Mouse (Mus musculus): ENCODE data around the gene Psmb9.
"Not testable (repeated sequence)": the region's sequence is repeated elsewhere in the genome, so short reads cannot be mapped to it uniquely, and the experiment has no call there.

Psmb9 gene

GRCm38 (mm10) chr17:34183564-34184219, 3.9 kb downstream of the Psmb9 start:
- no peak for ATAC-seq (ENCODE audit: low TSS enrichment)

DNA sequence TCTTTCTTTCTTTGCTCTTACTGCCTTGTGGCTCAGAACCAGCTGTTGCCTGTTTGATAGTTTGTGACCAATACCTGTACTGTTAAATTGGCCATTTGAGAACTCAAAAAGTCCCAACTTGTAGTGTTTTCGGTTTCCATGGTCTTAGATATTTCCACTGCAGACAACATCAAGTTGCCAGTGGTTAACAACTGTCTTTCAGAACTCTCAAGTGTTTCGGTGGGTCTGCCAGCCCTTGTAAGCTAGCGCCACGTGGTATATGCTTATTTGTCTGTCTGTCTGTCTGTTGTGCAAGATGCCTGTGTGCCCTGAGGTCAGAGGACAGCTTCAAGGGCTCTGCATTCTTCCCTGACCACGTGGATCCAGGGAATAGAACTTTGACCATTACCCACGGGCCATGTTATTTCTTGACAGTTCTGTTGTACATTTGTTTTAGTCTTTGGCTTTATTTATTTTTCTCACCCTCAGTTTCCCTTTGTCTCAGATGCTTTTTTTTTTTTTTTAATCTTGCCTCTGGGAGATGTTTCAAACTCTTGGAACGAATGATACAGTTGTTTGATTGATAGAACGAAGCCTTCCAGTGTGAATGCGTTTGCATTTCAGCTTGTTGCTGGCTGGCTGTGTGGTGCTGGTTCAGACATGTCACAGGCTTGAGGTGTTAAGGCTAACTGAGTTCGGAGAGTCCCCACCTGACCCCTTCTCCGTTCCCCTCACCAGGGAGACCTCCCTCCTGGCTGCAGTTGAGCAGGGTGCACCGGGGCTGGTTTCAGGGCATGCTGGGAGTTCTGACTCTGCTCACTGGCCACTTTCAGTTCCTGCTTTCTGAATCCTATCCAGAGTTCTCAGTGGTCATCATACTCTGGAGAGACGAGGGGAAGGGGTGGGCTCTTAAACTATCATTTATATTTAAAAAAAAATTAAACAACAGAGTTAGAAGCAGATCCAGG, 7.4 kb downstream of the Psmb9 start:
- ATAC-seq (ENCODE audit: low TSS enrichment), result no peak

- no peak for ATAC-seq (ENCODE audit: low TSS enrichment)
These were observed 8.5 kb downstream of the Psmb9 start for GRCm38 (mm10) chr17:34179019-34179418.

DNA sequence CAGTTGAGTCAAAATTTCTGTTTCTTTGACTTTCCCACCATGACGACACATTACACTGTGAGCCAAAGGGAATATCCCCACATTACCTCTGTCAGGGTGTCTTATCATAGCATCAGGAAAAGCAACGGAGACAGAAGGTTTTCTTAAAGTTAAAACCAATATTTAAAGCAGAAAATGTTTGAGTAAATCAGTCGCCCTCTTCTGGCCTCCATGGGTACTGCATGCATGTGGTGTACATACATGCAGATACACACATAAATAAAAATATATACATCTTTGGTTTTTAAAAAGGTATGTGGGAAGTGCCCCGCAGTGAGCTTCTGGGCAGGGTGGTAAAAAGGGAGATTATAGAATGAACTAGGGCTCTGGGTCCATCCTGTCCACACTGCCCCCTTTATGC, 10.4 kb downstream of the Psmb9 start:
- ATAC-seq (ENCODE audit: low TSS enrichment), result no peak

DNA sequence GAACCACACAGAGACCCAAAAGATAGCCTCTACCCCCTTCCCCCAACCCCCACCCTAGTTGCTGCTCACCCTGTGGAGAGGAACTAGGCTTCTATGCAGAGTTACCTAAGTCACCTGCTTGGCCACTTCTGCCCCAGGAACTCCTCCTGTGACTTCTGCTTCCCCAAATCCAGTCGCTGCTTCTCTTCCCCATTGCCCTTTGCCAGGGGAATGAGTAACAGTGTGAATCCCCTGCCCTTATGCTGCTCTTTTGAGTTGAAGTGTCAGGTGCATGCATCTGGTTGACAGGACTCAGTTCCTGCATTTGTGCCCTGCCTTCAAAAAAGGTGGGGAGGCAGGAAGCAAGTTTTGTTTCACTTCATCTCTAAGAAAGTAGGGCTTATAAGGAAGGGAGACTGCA, 13.5 kb downstream of the Psmb9 start:
- no peak for ATAC-seq (ENCODE audit: low TSS enrichment)

GRCm38 (mm10) chr17:34172528-34172927, 15.0 kb downstream of the Psmb9 start:
- ATAC-seq (ENCODE audit: low TSS enrichment), result no peak

DNA sequence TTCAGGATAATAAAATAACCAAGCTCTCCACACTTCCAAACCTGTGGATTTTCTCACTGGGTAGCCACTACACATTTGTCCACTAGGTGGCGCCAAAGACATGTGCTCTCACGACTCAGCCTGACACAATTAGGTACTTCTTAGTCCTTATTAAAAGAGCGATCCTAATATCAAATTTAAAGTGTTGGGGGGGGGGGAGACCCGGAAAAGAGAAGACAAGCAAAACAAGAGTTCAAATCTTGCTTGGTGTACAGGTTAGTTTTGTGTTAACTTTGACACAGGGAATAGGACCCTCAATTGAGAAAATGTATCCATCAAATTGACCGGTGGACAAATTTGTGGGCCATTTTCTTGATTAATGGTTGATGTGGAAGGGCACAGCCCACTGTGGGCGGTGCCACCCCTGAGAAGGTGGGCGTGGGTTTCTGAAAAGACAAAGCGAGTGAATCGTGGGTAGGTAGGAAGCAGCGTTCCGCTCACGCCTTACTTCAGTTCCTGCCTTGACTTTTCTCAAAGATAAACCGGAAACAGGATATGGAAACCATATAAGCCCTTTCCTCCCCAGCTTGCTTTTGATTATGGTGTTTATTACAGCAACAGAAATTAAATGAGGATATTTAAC, 16.6 kb downstream of the Psmb9 start:
- no peak; the same call in 1 of the 2 replicates for ATAC-seq (ENCODE audit: low TSS enrichment)

DNA sequence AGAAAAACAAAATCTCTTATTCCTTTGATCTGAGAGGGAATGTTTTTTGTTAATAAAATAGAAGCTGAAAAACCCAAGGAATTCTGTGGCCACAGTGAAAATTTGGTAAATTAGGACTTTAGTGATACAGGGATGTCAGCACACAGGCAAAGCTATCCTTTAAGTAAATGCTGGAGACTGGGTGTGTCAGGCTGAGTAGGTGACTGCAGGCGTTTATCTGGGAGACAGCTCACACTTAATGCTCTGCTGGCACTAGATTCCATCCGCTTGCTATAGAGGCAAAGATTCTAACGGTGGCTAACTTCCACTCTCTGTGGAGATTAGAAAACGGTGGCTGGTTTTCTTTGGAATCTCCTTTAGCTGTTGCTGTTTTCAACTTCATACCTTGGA, 17.1 kb downstream of the Psmb9 start:
- no peak for ATAC-seq (ENCODE audit: low TSS enrichment)

- ATAC-seq (ENCODE audit: low TSS enrichment), result no peak
These were observed 18.3 kb downstream of the Psmb9 start for GRCm38 (mm10) chr17:34169279-34169678.

GRCm38 (mm10) chr17:34165033-34165730, 22.4 kb downstream of the Psmb9 start:
- no peak for ATAC-seq (ENCODE audit: low TSS enrichment)

- no peak for ATAC-seq (ENCODE audit: low TSS enrichment)
These were observed 23.2 kb downstream of the Psmb9 start for GRCm38 (mm10) chr17:34164202-34164895.

DNA sequence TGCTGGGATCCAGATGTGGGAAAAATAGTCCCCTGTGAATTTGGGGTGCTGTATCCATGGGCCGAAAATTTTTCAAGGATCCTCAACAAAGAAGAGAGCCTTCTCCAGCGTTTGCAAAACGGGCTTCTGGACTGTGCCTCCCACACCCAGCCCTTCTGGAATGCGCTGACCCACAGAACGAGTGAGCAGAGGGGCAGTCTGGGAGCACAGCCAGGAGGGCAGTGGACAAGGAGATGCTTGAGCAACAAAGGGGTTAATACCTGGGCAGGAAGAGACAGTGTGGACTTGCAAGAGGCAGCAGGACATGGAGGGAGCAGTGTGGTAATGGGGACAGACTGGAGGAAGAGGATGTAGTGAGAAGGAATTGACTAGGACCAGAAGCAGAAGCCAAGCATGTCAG, 32.0 kb downstream of the Psmb9 start:
- ATAC-seq (ENCODE audit: low TSS enrichment), result no peak

DNA sequence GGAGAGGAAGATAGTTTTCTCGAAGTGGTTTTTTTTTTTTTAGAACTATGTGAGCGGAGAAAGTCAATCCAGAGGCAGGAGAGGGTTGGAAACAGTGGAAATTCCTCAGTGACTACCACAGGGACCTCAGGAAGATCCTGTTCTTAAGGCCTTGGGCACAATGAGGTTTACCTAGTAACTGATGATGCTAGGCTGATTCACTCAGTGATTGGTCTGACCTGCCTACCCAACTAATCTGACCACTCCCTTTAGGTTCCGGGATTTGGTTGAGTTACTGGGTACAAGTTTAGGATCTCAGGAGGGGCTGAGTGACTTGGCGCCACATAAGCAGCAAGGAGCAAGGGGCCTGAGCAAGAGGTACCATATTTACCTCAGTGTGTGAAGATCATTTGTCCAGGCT, 34.6 kb downstream of the Psmb9 start, which contains the start of gene H2-DMb1:
TSS of gene H2-DMb1 (plus strand) at position 150 of the 400 bp plus-strand sequence.
- ATAC-seq (ENCODE audit: low TSS enrichment), result peak; percentile 97

DNA sequence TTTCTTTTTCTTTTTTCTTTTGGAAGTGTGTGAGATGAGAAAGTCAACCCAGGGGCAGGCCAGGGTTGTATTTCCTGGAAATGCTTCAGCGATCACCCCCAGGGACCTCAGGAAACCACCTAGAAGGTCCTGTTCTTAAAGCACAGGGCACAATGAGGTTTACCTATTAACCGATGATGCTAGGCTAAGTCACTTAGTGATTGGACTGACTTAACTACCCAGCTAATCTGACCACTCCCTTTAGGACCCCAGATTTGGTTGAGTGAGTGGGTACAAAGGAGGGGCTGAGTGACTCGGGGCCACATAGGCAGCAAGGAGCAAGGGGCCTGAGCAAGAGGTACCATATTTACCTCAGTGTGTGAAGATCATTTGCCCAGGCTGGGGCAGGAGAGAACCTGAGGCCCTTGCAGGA, 42.6 kb downstream of the Psmb9 start:
- ATAC-seq (ENCODE audit: low TSS enrichment), result no peak

- not testable (repeated sequence) for ATAC-seq (ENCODE audit: low TSS enrichment)
These were observed 43.3 kb downstream of the Psmb9 start for GRCm38 (mm10) chr17:34144221-34144620.

DNA sequence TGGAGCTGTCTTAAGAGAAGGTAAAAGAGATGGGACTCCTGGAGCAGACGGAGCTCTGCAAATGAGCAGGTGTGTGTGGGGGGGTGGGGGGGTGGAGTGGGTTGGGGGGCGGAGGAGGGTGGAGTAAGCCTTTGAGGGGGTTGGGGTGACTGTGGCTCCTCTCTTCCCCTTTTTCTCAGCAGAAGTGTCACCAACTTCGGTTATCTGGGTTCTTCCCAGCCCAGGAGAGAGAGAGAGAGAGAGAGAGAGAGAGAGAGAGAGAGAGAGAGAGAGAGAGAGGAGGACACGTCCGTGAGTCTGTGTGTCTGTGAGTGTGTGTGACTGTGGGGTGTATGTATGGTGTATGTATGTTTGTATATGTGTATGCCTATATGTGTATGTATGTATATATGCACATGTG, 44.1 kb downstream of the Psmb9 start:
- ATAC-seq (ENCODE audit: low TSS enrichment), result no peak

DNA sequence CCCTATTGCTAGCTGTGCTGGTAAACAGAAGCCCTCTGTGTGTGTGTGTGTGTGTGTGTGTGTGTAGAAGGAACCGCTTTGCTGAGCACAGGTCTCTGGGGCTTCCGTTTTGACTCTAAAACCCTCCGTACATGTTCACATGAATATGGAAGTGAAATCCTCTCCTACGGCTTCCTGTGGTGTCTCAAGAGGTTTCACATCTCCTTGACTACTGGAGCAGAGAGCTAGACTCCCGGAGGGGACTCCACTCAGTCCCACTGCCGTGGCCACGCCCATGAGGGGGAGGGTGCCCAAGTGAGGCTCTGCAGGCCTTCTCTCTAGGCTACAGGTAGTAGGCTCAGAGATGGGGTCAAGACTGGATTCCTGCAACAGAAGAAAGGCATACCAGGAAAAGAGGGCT, 44.5 kb downstream of the Psmb9 start, which contains the start of gene H2-DMb2:
TSS of gene H2-DMb2 (plus strand) at position 275 of the 400 bp plus-strand sequence.
- no peak for ATAC-seq (ENCODE audit: low TSS enrichment)

DNA sequence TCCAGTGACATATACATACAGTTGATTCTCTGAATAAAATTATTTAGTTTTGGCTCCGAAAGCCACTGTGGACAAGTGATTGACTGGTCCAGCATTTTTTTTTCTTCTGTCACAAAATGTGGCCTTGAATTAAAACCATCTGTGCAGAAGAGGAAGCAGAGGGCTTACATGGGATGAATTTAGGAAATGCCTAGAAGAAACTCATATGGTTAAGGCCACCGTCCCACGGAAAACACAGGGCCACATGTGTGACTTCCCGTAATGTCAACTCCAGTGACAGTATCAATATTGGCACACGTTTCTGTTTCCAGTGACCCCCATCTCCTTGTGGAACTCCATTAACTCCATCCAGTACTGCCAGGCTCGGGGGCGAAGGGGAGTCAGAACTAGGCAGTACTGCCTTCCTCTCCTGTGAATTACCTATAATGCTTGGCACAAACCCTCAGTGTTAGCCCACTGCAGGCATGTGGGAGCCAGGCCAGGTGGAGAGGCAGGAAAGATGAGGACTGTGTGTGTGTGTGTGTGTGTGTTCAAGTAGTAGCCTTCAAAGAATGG, 45.0 kb downstream of the Psmb9 start:
- no peak for ATAC-seq (ENCODE audit: low TSS enrichment)

GRCm38 (mm10) chr17:34141448-34141847, 46.1 kb downstream of the Psmb9 start:
- peak; percentile 53; the same call in 1 of the 2 replicates for ATAC-seq (ENCODE audit: low TSS enrichment)

DNA sequence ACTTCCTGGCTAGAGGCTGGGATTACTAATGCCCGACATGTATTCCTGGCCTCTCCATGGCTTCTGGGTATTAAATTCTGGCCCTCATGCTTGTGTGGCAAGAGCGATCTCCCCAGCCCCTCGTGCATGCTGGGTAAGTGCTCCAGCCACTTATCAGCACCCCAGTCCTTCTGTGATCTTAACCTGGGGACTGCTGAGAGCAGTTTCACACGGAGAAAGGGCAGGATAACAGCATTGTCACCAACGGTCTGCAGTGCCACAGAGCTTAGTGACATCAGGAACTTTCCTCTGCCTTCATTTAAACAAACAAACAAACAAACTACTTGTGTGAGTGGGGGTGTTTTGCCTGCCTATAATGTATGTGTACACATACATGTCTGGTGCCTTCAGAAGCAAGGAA, 47.3 kb downstream of the Psmb9 start:
- ATAC-seq (ENCODE audit: low TSS enrichment), result no peak

DNA sequence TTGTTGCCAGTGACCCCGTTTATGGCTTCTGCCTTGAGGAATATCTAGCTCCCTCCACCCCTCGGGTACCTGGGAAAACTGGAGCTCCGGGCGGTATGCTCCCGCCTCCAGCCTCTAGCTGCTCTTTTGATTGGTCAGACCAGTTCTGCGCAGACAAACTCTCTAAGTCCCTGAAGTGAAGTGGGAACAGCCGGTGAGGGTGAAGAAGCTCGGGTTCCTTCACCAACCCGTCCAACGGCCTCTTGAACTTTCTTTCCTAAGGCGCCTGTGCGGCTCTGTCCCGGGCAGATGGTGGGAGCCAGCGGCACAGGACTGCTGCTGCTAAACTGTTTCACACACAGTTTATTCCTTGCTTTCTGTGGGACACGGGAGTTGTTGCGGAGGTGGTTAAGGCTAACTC, 48.1 kb downstream of the Psmb9 start:
- peak; percentile 10; the same call in 1 of the 2 replicates for ATAC-seq (ENCODE audit: low TSS enrichment)
